ENCODE assay signal across 12 mouse cellular contexts in the genomic region with DNA sequence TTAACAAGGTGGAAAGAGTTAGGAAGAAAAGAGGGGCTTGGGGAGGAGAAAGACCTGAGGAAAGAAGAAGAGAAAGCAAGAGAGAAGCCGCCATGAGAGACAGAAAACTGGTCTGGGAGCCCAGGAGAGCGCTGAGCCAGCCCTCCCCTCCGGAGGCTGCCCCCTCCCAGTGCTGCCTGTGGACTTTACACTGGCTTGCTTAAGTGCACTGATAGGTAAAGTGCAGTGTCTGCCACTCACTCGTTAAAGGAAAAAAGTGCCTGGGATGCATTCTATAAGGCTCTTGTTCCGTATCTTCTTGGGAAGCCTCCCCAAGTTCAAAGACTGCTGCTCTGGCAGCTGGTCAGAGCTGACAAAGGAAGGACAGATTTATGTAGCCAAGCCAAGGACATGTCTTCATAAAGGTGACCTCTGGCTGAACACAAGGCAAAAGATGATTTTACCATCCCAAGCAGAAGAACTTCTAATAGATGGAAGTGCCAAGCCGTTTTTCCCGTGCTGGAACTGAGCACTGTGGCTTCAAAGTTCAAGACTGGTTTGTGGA. TPM values are rescaled to one million over a fixed set of nuclear protein-coding genes. Genes with fewer than 3 reads are reported as not detected.
DNase-seq lines count a peak whose midpoint lies in the region; ATAC-seq and TF ChIP-seq lines count a peak whose summit lies in the region.
"Had no signal": no experiment of that assay in that cellular context is flagged by ENCODE, and none has a peak within 500 bp of the region (broad histone marks: within the 10 kb centered on the region; RNA-seq: fewer than 3 reads in every experiment).

No protein-coding gene starts in this region.

- H3K79me2 ChIP-seq in liver, adult 2 months (ENCODE audit: control insufficient read depth, insufficient read depth, low read length) = peaks cover 10% of the 10 kb centered on the region; the same call in 1 of the 2 replicates

- no peaks in the 10 kb centered on the region for H3K9me3 ChIP-seq in intestine, postnatal 0 days (ENCODE audit: control insufficient read depth)

- H3K4me1 ChIP-seq in liver, adult 2 months (ENCODE audit: control insufficient read depth, insufficient read depth, low read length) = peaks cover 16% of the 10 kb centered on the region
- H3K4me1 ChIP-seq in intestine, postnatal 0 days (replicated peaks; ENCODE audit: control insufficient read depth, insufficient read depth, low read length) = peaks cover 17% of the 10 kb centered on the region; the same call in 1 of the 2 replicates
- H3K4me1 ChIP-seq in small intestine, adult 2 months (ENCODE audit: control insufficient read depth, insufficient read depth, insufficient read length, low read length) = peaks cover 22% of the 10 kb centered on the region; the same call in 1 of the 2 replicates

- H3K27ac ChIP-seq in liver, adult 2 months (replicated peaks; ENCODE audit: insufficient read depth, low read depth, low read length) = peak overlapping the region; percentile 100
- H3K27ac ChIP-seq in intestine, postnatal 0 days (ENCODE audit: low read depth, low read length) = peak overlapping the region; percentile 89
- H3K27ac ChIP-seq in small intestine, adult 2 months (ENCODE audit: insufficient read depth, low read depth, low read length) = peak overlapping the region; percentile 88
- H3K27ac ChIP-seq: macrophage had no signal

- H3K36me3 ChIP-seq in liver, adult 2 months (ENCODE audit: control insufficient read depth, insufficient read depth, low read length) = no peaks in the 10 kb centered on the region
- H3K36me3 ChIP-seq in intestine, postnatal 0 days (ENCODE audit: control insufficient read depth, insufficient read depth) = no peaks in the 10 kb centered on the region
- H3K36me3 ChIP-seq in small intestine, adult 2 months (ENCODE audit: control insufficient read depth, insufficient read depth, low read length) = no peaks in the 10 kb centered on the region

- H3K27me3 ChIP-seq in liver, adult 2 months (ENCODE audit: control insufficient read depth, insufficient read depth, low read length) = no peaks in the 10 kb centered on the region
- H3K27me3 ChIP-seq in intestine, postnatal 0 days (replicated peaks; ENCODE audit: control insufficient read depth, insufficient read depth, low read length) = no peaks in the 10 kb centered on the region
- no peaks in the 10 kb centered on the region for H3K27me3 ChIP-seq in small intestine, adult 2 months (ENCODE audit: control insufficient read depth, insufficient read depth, low read length)

- TF ChIP-seq POLR2A in liver, adult 2 months (IDR thresholded peaks at IDR 0.05; ENCODE audit: extremely low read depth, insufficient read depth, low read length) = 0 out of 2 replicates have a peak, but pooled peaks have one; percentile 11
- TF ChIP-seq POLR2A in small intestine, adult 2 months (IDR thresholded peaks at IDR 0.05; ENCODE audit: low read depth, low read length) = peak; percentile 34; the same call in 1 of the 2 replicates

- DNase-seq in liver, adult 2 months (ENCODE audit: extremely low read depth, low read depth, low spot score) = peak; percentile 81
- no peak for DNase-seq in liver
- DNase-seq in kidney, postnatal 10 days = peak; percentile 38
- DNase-seq in right cerebral cortex, adult 18-20 months = no peak
- no peak for DNase-seq in right cerebral cortex, postnatal 4 days
- DNase-seq: adrenal gland, postnatal 14 days; cerebellum, adult 11 months had no signal

- 20% methylated on average over 7 of the region's 7 CpGs for WGBS in liver, adult 2 months
- WGBS in intestine, postnatal 0 days = 37% methylated on average over 7 of the region's 7 CpGs
- WGBS in small intestine, adult 2 months = 22% methylated on average over 7 of the region's 7 CpGs

- H3K9ac ChIP-seq in liver, adult 2 months (ENCODE audit: low read depth, low read length) = peak overlapping the region; percentile 73
- H3K9ac ChIP-seq in intestine, postnatal 0 days (ENCODE audit: low read depth, low read length) = 0 out of 2 replicates have a peak overlapping the region, but pooled peaks have one; percentile 3

- peak overlapping the region; percentile 55 for H3K4me2 ChIP-seq in intestine, postnatal 0 days (replicated peaks; ENCODE audit: low read depth)

- no peak for TF ChIP-seq CTCF in liver, adult 2 months (IDR thresholded peaks at IDR 0.05; ENCODE audit: low read depth, low read length)
- no peak for TF ChIP-seq CTCF in intestine, postnatal 0 days (IDR thresholded peaks at IDR 0.05; ENCODE audit: low read depth)
- no peak for TF ChIP-seq CTCF in small intestine, adult 2 months (IDR thresholded peaks at IDR 0.05; ENCODE audit: extremely low read depth, insufficient read length, insufficient replicate concordance, low read depth, low read length)

- peak; percentile 44 for ATAC-seq in intestine, postnatal 0 days

- peak overlapping the region; percentile 56 for H3K4me3 ChIP-seq in liver, adult 2 months (ENCODE audit: insufficient read depth, low read depth, low read length)
- 0 out of 2 replicates have a peak overlapping the region, but pooled peaks have one; percentile 11 for H3K4me3 ChIP-seq in intestine, postnatal 0 days (ENCODE audit: low read depth, low read length)
- H3K4me3 ChIP-seq in small intestine, adult 2 months (ENCODE audit: low read depth, low read length) = peak overlapping the region; percentile 16; the same call in 1 of the 2 replicates

RNA-seq across cellular contexts. Expression of gene Numb, which starts 3.5 kb away (rescaled TPM):
- 20.2 and 21.3 TPM in 2 replicates for total RNA-seq in liver, adult 2 months (2014; rRNA removed)
- 38.5 and 46.7 TPM in 2 replicates for polyA plus RNA-seq in liver, adult 2 months (2012; rRNA removed)
- 28.9 and 34.4 TPM in 2 replicates for polyA plus RNA-seq in intestine, postnatal 0 days (2015; fragmentation: Nextera tagmentation; extraction: Ambion mirVana)
- polyA plus RNA-seq in small intestine, adult 2 months (2012; rRNA removed) = 57.1 and 141 TPM in 2 replicates

RNA-seq across cellular contexts. Expression of gene Riox1, which starts 25.2 kb away (rescaled TPM):
- total RNA-seq in liver, adult 2 months (2014; rRNA removed) = 3.7 and 4.0 TPM in 2 replicates
- 5.5 and 7.7 TPM in 2 replicates for polyA plus RNA-seq in liver, adult 2 months (2012; rRNA removed)
- 11.4 and 12.4 TPM in 2 replicates for polyA plus RNA-seq in intestine, postnatal 0 days (2015; fragmentation: Nextera tagmentation; extraction: Ambion mirVana)
- polyA plus RNA-seq in small intestine, adult 2 months (2012; rRNA removed) = 11.5 and 17.7 TPM in 2 replicates

RNA-seq across cellular contexts. Expression of gene Heatr4, which starts 59.4 kb away (rescaled TPM):
- not detected in 2 replicates for total RNA-seq in liver, adult 2 months (2014; rRNA removed)
- polyA plus RNA-seq in liver, adult 2 months (2012; rRNA removed) = not detected in 2 replicates
- polyA plus RNA-seq in intestine, postnatal 0 days (2015; fragmentation: Nextera tagmentation; extraction: Ambion mirVana) = 0.04 TPM in 1 of 2 replicates, not detected in the other
- polyA plus RNA-seq in small intestine, adult 2 months (2012; rRNA removed) = not detected in 2 replicates
- total RNA-seq: adrenal gland, postnatal 14 days; hematopoietic stem cell, adult 5-6 weeks; left cerebral cortex, postnatal 25 days had no signal
- polyA plus RNA-seq: macrophage had no signal

Comparison
In these comparisons a context has a peak if more than half of its experiments do, and no peak if none do; other contexts are left out.
1. DNase-seq: peak in liver, adult 2 months (single experiment) and kidney, postnatal 10 days (single experiment); none in liver (single experiment), right cerebral cortex, adult 18-20 months (single experiment) and right cerebral cortex, postnatal 4 days (single experiment).
2. Peak in every context shown above with its lines, with median percentiles within 50 percentile points of each other: H3K27ac ChIP-seq and H3K4me3 ChIP-seq.